Mouse (Mus musculus): ENCODE data around the gene Fgd2.
A peak's percentile ranks its signal among the peaks of the same experiment; 100 is the strongest.
"Not testable (repeated sequence)": the region's sequence is repeated elsewhere in the genome, so short reads cannot be mapped to it uniquely, and the experiment has no call there.

Gene Fgd2

GRCm38 (mm10) chr17:29360761-29361221 lies at the start of gene Fgd2:
TSS of gene Fgd2 (plus strand) at chr17:29360914.
- peak in 1 of 2 experiments; percentile 44 for DNase-seq

DNA sequence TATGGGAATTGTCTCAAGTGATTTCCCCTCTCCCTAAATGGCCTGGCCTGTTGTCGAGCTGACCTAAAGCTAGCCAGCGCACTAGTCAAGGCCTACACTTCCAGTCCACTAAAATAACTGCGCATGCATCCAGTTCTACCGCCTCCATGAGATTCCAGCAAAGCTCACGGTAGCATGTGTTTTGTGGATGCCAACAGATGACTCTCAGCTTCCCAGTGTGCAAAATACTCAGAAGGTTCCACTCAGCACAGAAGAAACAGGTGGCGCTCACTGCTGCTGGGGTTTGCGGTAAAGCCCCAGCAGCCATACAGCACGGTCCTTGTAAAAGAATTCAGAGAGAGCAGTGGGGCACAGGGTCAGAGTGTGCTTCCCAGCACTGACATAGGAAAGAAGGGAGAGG lies 49.1 kb upstream of the Fgd2 start:
- no peak for DNase-seq

DNA sequence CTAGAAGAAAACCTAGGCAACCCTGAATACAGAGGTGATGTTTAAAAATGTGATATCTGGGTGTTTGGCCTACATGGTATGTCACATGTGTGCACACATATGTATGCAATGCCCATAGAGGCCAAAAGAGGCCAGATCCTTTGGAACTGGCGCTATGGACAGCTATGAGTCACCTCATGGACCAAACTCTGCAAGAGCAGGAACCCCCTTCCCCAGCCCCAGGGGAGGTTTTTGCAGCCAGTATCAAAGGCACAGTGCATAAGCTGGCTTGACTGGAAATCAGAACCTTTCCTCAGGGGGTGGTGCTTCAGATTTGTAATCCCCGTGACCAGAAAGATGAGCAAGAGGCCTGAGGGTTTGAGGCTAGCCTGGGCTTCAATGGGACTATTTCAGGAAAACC lies 48.6 kb upstream of the Fgd2 start:
- DNase-seq, result no peak

DNA sequence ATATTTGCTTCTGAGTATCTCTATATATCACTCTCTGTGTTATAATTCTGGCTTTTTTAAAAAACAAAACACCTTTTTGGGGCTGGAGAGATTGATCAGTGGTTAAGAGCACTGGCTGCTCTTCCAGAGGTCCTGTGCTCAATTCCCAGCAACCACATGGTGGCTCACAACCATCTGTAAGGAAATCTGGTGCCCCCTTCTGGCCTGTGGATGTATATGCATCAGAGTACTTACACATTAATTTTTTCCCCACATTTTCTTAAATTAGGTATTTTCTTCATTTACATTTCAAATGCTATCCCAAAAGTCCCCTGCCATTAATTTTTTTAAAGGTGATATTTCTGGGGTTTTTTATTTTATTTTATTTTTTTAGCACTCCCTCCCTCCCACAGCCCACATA lies 47.4 kb upstream of the Fgd2 start:
- DNase-seq, result no peak

DNA sequence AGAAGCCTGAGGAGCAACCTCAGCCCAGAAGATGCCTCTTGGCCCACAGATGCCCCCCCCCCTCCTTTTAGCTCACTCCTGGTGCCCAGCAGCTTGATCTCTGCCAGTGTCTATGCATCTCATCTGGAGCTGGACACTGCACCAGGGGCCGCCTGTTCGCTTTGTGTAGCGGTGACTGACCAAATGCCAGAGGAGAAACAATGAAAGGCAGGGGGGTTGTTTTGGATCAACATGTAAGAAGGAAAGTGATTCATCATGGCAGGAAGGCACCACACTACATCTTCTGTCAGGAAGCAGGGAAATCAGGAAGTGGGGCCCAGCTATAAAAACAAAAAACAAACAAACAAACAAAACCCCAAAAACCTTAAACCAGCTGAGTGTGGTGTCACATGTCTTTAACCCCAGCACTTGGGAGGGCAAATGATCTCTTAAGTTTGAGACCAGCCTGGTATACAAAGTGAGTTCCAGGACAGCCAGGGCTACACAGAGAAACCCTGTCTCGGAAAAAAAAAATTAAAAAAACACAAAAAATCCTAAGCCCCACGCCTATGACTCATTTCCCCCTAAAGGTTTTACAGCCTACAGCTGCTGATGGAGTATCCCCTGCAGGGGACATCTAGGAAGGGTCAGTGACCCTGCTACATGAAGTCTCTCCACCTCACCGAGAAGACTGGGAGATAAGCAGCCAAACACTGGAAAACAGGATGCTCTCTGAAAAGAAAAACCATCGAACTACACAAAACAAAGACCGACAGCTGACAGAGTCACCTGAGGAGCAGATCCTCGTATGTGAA lies 44.8 kb upstream of the Fgd2 start:
- no peak for DNase-seq

DNA sequence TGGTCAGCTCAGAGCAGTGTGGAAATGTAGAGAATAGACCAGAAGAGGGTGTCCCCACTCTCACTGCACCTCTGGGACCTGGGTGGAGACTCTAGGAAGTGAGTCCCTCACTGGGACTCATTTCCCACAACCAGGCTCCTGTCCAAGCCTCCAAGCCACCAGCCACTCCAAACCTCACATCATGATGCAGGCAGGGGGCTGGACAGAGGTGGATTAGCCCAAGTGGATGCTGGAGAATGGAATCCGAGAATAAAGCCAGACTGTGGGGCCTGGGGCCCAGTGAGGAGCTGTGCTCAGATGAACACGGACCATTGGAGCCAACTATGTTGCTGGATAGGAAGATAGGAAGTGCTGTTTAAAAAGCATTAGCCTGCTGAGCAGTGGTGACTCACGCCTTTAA lies 43.8 kb upstream of the Fgd2 start:
- DNase-seq, result no peak

- DNase-seq, result not testable (repeated sequence)
These were observed 43.3 kb upstream of the Fgd2 start, which contains the start of gene Pi16 for GRCm38 (mm10) chr17:29317380-29317779. TSS of gene Pi16 (plus strand) at chr17:29317680.

DNA sequence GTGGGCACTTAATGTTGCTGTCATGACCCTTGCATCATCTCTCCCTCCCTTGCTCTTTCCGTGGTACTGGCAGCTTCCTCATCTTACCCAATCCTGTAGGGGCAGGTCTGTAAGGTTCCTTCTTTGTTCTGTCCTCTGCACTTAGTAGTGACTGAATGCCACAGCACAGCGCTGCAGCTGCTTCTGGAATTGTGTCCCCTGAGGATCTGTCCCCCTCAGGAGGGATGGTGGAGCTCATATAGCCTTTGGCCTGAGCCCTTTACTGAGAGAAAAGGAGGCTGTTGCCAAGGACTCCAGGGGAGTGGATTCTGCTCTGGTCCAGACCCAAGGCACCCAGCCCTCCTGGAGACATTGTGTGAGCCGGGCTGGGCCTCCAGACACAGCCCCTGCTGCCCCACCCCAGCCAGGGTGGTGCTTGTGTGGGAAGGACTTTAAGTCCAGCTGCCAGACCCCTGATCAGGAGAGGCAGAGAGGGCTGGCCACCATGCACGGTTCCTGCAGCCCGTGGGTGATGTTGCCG lies 41.9 kb upstream of the Fgd2 start:
- no peak for DNase-seq

- DNase-seq, result no peak
These were observed 41.2 kb upstream of the Fgd2 start for GRCm38 (mm10) chr17:29319476-29319875.

DNA sequence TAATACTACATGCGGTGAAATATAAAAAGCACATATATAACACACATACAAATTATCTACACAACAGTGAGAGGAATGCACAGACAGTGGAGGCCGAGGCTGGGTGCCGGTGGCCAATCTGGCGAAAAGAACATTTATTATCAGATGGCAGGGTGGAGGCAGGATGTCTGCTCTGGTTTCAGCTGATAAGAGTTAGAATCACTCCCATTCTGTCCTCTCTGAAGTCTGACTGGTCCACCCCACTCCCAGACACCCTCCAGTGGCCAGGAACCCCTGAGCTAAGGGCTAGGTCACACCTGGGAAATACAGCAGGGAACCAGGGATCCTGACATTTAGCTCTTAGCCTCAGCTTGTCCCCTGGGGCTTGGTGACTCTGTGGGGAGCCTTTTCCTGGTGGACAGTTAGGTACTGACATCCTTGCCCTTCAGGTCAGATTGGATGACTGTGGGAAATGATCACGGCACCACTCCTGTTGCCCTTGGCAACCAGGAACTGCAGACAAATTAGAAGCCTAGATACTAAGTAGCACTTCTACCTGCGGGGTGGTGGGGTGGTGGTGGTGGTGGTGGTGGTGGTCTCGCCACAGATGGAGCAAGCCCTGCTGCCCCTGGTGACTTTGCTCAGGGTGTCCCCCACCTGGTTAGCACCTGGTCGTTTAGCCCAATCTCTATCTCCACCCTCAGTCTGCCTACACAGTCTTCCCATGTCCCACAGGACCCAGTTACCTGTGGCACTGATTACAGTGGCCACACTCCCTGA lies 40.7 kb upstream of the Fgd2 start:
- DNase-seq, result no peak

DNA sequence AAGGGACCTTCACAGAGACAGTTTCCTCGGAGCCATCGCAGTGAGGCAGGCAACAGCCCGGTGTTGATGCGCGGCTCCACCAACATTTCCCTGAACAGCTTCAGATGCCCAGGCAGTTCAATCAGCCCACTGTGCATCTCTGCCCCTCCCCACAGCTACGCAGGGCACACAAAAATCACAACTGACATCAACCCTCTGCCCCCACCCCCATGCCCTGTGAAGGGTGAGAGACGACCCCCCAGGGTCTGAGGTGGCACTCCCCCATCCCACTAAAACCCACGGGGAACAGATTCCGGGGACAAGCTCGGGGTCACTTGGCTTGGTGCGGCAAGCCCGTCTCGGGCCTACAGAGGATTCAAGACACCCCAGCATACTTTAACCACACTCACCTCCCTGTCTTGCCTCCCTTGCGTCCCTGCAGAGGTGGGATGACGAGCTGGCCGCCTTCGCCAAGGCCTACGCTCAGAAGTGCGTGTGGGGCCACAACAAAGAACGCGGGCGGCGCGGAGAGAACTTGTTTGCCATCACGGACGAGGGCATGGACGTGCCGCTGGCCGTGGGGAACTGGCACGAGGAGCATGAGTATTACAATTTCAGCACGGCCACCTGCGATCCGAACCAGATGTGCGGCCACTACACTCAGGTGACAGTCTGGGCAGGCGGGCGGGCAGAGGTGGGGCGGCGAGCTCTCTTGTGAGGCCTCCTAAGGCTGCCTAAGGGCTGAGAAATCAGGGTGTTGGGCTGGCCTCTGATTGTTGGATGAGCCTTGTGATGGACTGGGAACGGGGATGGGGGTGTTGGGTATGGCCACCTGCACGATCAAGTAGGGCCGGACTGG lies 38.7 kb upstream of the Fgd2 start:
- DNase-seq, result peak in 1 of 2 experiments; percentile 8

DNA sequence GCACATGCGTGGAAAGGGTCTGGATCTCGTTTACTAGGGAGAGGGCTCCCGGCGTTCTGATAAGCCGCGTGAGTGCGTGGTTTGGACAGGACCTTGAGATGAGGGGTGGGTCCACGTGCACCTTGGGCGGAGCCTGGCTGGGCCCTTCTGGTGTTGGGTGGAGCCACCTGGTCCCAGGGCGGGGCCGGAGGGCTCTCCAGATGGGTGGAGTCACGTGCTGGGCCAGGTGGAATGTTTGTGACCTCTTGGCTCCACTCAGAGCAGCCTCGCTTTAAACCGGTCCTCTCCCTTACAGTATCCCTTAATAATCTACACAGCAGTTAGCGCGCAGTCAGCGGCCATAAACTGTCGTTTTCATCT lies 38.1 kb upstream of the Fgd2 start:
- DNase-seq, result peak in 1 of 2 experiments; percentile 15

- DNase-seq, result no peak
These were observed 37.1 kb upstream of the Fgd2 start for GRCm38 (mm10) chr17:29323625-29324024.

DNA sequence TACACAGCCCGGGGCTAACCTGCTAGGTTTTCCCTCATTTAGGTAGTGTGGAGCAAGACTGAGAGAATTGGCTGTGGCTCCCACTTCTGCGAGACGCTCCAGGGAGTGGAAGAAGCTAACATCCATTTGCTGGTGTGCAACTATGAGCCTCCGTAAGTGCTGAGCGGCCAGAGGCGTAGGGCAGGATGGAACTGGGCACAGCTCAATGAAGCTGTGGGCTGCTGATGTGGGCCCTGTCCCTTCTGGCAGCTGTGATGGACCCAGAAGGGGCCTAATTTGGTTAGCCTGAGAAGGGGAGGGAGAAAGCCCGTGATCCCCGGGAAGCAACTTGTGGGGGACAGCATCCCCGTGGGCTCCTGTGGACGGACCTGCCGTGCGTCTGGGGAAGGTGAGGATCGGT lies 34.9 kb upstream of the Fgd2 start:
- DNase-seq, result peak in 1 of 2 experiments; percentile 21

GRCm38 (mm10) chr17:29326531-29327529 lies 33.9 kb upstream of the Fgd2 start:
- peak; percentile 59 to 62 for DNase-seq

DNA sequence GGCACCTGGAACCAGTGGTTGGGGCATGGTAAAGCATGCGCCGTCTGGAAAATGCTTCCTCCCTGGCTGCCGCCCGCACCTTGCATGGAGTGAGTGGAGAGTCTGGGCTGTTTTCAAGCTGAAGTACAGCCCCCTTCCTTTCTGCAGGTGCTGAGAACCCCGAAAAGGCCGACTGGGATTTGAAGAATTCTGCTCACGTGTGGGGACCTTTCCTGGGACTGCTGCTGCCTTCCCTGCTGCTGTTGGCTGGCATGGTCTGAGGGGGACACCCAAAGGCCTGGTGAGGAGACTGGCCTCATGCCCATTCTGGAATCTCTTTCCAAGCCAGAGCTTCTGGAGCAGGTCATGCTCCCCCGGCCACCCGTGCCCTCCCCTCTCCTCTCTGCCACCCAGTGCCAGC lies 33.0 kb upstream of the Fgd2 start:
- peak in 1 of 2 experiments; percentile 30 for DNase-seq

- DNase-seq, result no peak
These were observed 30.5 kb upstream of the Fgd2 start for GRCm38 (mm10) chr17:29330221-29330620.

- peak; percentile 82 to 85 for DNase-seq
These were observed 29.9 kb upstream of the Fgd2 start for GRCm38 (mm10) chr17:29330671-29331410.

DNA sequence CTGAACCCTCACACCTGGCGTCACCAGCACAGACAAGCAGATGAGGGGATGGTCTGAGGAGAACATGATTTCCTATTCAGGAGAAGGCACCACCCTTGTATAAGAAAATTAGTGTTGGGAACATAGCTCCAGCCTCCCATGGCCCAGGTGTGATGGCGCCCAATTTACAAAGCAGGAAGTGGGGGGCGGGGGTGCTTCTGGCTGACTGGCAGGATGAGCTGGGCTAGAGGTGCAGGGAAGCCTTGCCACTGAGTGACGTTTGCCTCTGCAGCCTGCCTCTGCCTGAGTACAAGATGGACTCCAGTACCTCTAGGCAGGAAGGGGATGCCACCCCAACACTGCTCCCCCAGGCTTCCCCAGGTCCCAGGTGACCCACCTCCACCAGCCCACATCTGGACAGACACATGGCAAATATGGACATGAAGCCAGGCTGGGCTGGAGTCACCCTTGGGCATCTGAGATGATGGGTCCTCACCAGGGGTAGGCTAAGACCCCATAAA lies 28.5 kb upstream of the Fgd2 start:
- no peak for DNase-seq

- DNase-seq, result no peak
These were observed 24.3 kb upstream of the Fgd2 start for GRCm38 (mm10) chr17:29336266-29336990.

All from cerebellum, postnatal 10 days (tissue).